Mouse (Mus musculus) liver, adult 2 months (tissue): ENCODE results near the gene 4930412O13Rik. TPM values are rescaled to one million over a fixed set of nuclear protein-coding genes. Genes with fewer than 3 reads are reported as not detected.

ENCODE experiments used
- DNase-seq: peaks from one replicate; pipeline ENCODE4 v3.0.0-alpha.2; 2011; ENCODE audit warnings: low read depth, low spot score; ENCODE audit errors: extremely low read depth
- H3K27ac ChIP-seq: fragments of 200-500 bp; replicated peaks from 2 replicates; pipeline ENCODE4 v1.5.1; 2012; ENCODE audit warnings: low read depth, mild to moderate bottlenecking, control low read depth, inconsistent platforms, low read length; ENCODE audit not compliant: insufficient read depth
- H3K27me3 ChIP-seq: fragments of 200-500 bp; 2 replicates; pipeline ENCODE4 v1.6.1; 2012; ENCODE audit warnings: mild to moderate bottlenecking, moderate library complexity, low read length, inconsistent platforms; ENCODE audit not compliant: control insufficient read depth, insufficient read depth
- H3K36me3 ChIP-seq: fragments of 200-500 bp; 2 replicates; pipeline ENCODE4 v1.6.1; 2012; ENCODE audit warnings: low read length, inconsistent platforms; ENCODE audit not compliant: control insufficient read depth, insufficient read depth
- H3K4me1 ChIP-seq: fragments of 200-500 bp; 2 replicates; pipeline ENCODE4 v1.6.1; 2011; ENCODE audit warnings: low read length; ENCODE audit not compliant: control insufficient read depth, insufficient read depth
- H3K4me3 ChIP-seq: fragments of 200-500 bp; 2 replicates; pipeline ENCODE4 v1.5.1; 2011; ENCODE audit warnings: low read depth, mild to moderate bottlenecking, control low read depth, low read length, moderate library complexity; ENCODE audit not compliant: insufficient read depth
- H3K79me2 ChIP-seq: fragments of 200-500 bp; 2 replicates; pipeline ENCODE4 v1.6.1; 2012; ENCODE audit warnings: inconsistent platforms, mild to moderate bottlenecking, low read length, moderate library complexity; ENCODE audit not compliant: control insufficient read depth, insufficient read depth
- H3K9ac ChIP-seq: fragments of 200-500 bp; 2 replicates; pipeline ENCODE4 v1.6.1; 2012; ENCODE audit warnings: low read depth, mild to moderate bottlenecking, control low read depth, inconsistent platforms, low read length
- CTCF ChIP-seq: fragments of 200-500 bp; IDR thresholded peaks from 2 replicates; pipeline ENCODE4 v1.5.1; 2011; ENCODE audit warnings: low read depth, low read length, control low read depth
- POLR2A ChIP-seq: fragments of 200-500 bp; IDR thresholded peaks from 2 replicates; pipeline ENCODE4 v1.6.1; 2011; ENCODE audit warnings: low read length, control low read depth; ENCODE audit not compliant: insufficient read depth; ENCODE audit errors: extremely low read depth
- WGBS: fragments of 180-500 bp; shearing (Covaris S2); methylation state at CpG from one replicate; pipeline ENCODE4 v1.1.7; 2018; 5-methylcytosine and 5-hydroxymethylcytosine counted together
- polyA plus RNA-seq: library from polyadenylated mRNA; depleted of rRNA; stranded (reverse); fragments of >200 nt; gene quantifications from 2 replicates; pipeline ENCODE4 v1.2.3, GENCODE M21; 2012
- total RNA-seq: library from RNA; depleted of rRNA; stranded (reverse); fragments of >200 nt; gene quantifications from 2 replicates; pipeline ENCODE4 v1.2.3, GENCODE M21; 2014

The 4930412O13Rik gene
- total and polyA plus RNA-seq, 2 experiments: not detected

DNA sequence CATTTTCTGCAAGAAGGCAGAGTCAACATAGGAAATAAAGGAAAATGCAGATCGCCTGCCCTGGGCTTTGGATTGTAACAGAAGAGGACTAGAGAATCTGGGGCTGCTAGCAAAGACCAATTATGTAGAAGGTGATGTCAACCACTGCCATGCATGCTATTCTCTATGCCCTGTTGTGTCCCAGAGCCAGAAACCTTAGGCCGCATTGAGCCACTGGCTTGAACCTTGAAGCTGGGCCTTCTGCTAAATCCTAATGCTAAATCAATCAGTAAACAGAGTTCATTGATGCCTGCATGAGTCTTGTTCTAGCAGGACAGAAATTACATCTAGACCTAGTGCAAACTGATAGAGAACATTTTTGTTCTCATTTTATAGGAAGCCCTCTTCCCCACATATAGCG, 5.0 kb downstream of the 4930412O13Rik start:
- H3K36me3 ChIP-seq: no peaks in the 10 kb centered on the region
- DNase-seq: no peak
- no peaks in the 10 kb centered on the region for H3K4me1 ChIP-seq
- H3K9ac ChIP-seq: no peak overlapping the region
- 73% methylated on average over 3 of the region's 3 CpGs for WGBS
- no peaks in the 10 kb centered on the region for H3K79me2 ChIP-seq
- no peak overlapping the region for H3K27ac ChIP-seq
- H3K27me3 ChIP-seq: peaks cover 26% of the 10 kb centered on the region
- H3K4me3 ChIP-seq: no peak overlapping the region
- TF ChIP-seq CTCF: no peak

DNA sequence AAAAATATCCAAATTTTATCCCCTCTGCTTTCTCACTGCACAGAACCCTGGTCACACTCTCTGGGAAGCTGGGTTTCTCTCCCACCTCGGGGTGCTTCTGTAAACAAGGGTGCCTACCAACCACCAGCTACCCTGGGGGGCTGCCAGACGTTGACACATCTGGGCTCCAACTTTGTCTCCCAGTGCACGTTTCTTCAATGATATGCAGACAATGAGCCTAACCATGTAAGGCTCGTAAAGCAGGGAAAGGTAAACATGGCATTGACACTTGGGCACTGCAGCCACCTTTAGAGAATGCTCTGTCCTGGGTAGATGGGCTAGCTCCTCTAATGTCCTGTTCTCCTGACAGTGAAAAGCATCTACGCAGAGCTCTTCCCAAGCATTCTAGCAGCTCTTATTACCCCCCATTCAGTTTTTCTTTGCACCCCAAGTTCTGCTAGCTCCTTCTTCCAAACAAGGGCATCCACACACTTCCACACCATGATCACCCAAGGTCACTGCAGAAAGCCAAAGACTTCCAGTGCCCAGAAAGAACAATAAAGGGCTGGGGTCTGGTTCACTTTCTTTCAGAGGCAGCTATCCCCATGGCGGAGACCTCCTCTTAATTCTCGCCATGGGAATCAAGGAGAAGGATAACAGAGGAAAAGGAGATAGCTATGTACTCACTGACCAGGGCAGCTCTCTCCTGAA, 6.0 kb downstream of the 4930412O13Rik start:
- DNase-seq: no peak
- peaks cover 17% of the 10 kb centered on the region; the same call in 1 of the 2 replicates for H3K27me3 ChIP-seq
- H3K27ac ChIP-seq: no peak overlapping the region
- no peak for TF ChIP-seq POLR2A
- no peak for TF ChIP-seq CTCF
- H3K79me2 ChIP-seq: no peaks in the 10 kb centered on the region
- WGBS: 32% methylated on average over 7 of the region's 7 CpGs
- no peaks in the 10 kb centered on the region for H3K36me3 ChIP-seq
- no peak overlapping the region for H3K9ac ChIP-seq
- H3K4me1 ChIP-seq: no peaks in the 10 kb centered on the region
- H3K4me3 ChIP-seq: no peak overlapping the region

DNA sequence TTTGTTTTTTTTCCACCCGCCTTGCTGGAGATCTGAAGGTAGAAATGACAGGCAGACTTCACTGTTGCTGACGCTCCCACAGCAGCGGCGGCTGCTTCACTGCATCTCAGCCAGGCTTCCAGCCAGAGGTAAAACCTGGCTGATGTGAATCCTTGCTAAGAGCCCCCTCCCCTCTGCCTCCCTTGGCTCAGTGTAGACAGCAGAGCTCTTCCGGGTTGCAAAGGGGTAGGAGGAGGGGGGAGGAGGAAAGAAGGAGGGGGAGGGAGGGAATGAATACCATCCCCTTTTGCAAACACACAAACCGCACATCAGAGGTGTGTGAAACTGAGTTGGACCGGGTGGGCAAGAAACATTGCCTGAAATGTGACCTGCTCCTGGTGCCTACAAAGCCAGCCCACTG, 6.6 kb downstream of the 4930412O13Rik start:
- Histone ChIP-seq H3K27me3 (peaks cover 16% of the 10 kb centered on the region; the same call in 1 of the 2 replicates), H3K36me3 (no peaks in the 10 kb centered on the region), H3K27ac (no peak overlapping the region), H3K4me1 (no peaks in the 10 kb centered on the region), H3K4me3 (no peak overlapping the region), H3K9ac (no peak overlapping the region), H3K79me2 (no peaks in the 10 kb centered on the region)
- no peak for DNase-seq
- WGBS: 13% methylated on average over 7 of the region's 7 CpGs
- TF ChIP-seq CTCF: no peak
- TF ChIP-seq POLR2A: no peak

GRCm38 (mm10) chr2:9888913-9889650, 8.0 kb downstream of the 4930412O13Rik start, which contains the start of gene 9230102O04Rik:
Gene 9230102O04Rik, minus strand, starts transcription at chr2:9889540.
- peak; percentile 19 for DNase-seq
- H3K4me1 ChIP-seq: no peaks in the 10 kb centered on the region
- 1% methylated on average over 30 of the region's 30 CpGs for WGBS
- no peaks in the 10 kb centered on the region for H3K36me3 ChIP-seq
- peak; percentile 57 for TF ChIP-seq CTCF
- no peak for TF ChIP-seq POLR2A
- no peaks in the 10 kb centered on the region for H3K79me2 ChIP-seq
- H3K27ac ChIP-seq: no peak within 1 kb of the TSS
- H3K4me3 ChIP-seq: no peak within 1 kb of the TSS
- H3K9ac ChIP-seq: no peak within 1 kb of the TSS
- peaks cover 10% of the 10 kb centered on the region; the same call in 1 of the 2 replicates for H3K27me3 ChIP-seq

GRCm38 (mm10) chr2:9889651-9890183, 8.7 kb downstream of the 4930412O13Rik start, which contains the start of gene Gata3:
Gene Gata3, minus strand, starts transcription at chr2:9890034.
- Histone ChIP-seq H3K27me3 (peaks cover 7% of the 10 kb centered on the region; the same call in 1 of the 2 replicates), H3K4me3 (no peak within 1 kb of the TSS), H3K9ac (no peak within 1 kb of the TSS), H3K4me1 (no peaks in the 10 kb centered on the region), H3K79me2 (no peaks in the 10 kb centered on the region), H3K27ac (no peak within 1 kb of the TSS), H3K36me3 (no peaks in the 10 kb centered on the region)
- no peak for DNase-seq
- TF ChIP-seq POLR2A (no peak), CTCF (no peak)
- WGBS: under 1% methylated on average over 23 of the region's 23 CpGs
